Mouse (Mus musculus): ENCODE measurements around the gene Gm45062. TPM values are rescaled to one million over a fixed set of nuclear protein-coding genes. Genes with fewer than 3 reads are reported as not detected.

The Gm45062 gene
- polyA plus RNA-seq, 1 experiment from 2014 or later = 11.4 TPM

- Histone ChIP-seq H3K4me1 (no peaks in the 10 kb centered on the region), H3K27ac (no peak overlapping the region), H3K9ac (no peak overlapping the region), H3K36me3 (no peaks in the 10 kb centered on the region), H3K27me3 (no peaks in the 10 kb centered on the region), H3K4me2 (no peak overlapping the region), H3K9me3 (replicated peaks) (no peaks in the 10 kb centered on the region), H3K4me3 (replicated peaks) (no peak overlapping the region)
- WGBS = 90% methylated on average over 4 of the region's 4 CpGs
- no peak for ATAC-seq (replicated peaks; ENCODE audit: low FRiP score)
Measured at GRCm38 (mm10) chr6:8409865-8410264, 150.6 kb downstream of the Gm45062 start.

GRCm38 (mm10) chr6:8412845-8413598 lies 153.8 kb downstream of the Gm45062 start:
- 67% methylated on average over 10 of the region's 10 CpGs for WGBS
- no peak for ATAC-seq (replicated peaks; ENCODE audit: low FRiP score)
- no peaks in the 10 kb centered on the region for H3K4me1 ChIP-seq
- H3K9me3 ChIP-seq (replicated peaks) = no peaks in the 10 kb centered on the region
- H3K4me3 ChIP-seq (replicated peaks) = no peak overlapping the region
- H3K4me2 ChIP-seq = no peak overlapping the region
- no peaks in the 10 kb centered on the region for H3K27me3 ChIP-seq
- H3K36me3 ChIP-seq = no peaks in the 10 kb centered on the region
- H3K9ac ChIP-seq = no peak overlapping the region
- no peak overlapping the region for H3K27ac ChIP-seq

GRCm38 (mm10) chr6:8414020-8414419 lies 154.8 kb downstream of the Gm45062 start:
- Histone ChIP-seq H3K27me3 (no peaks in the 10 kb centered on the region), H3K27ac (0 out of 2 replicates have a peak overlapping the region, but pooled peaks have one; percentile 48), H3K4me2 (peak overlapping the region; percentile 23; the same call in 1 of the 2 replicates)

GRCm38 (mm10) chr6:8415823-8416222 lies 156.6 kb downstream of the Gm45062 start:
- Histone ChIP-seq H3K4me2 (no peak overlapping the region), H3K27me3 (no peaks in the 10 kb centered on the region), H3K9ac (no peak overlapping the region), H3K9me3 (replicated peaks) (no peaks in the 10 kb centered on the region), H3K4me1 (peaks cover 19% of the 10 kb centered on the region), H3K36me3 (no peaks in the 10 kb centered on the region), H3K4me3 (replicated peaks) (no peak overlapping the region), H3K27ac (no peak overlapping the region)
- ATAC-seq (replicated peaks; ENCODE audit: low FRiP score) = no peak
- WGBS = 89% methylated on average over 5 of the region's 5 CpGs

More at GRCm38 (mm10) chr6:8414020-8414419, 154.8 kb downstream of the Gm45062 start:
- 57% methylated on average over 9 of the region's 9 CpGs for WGBS
- H3K4me1 ChIP-seq = peaks cover 1% of the 10 kb centered on the region; the same call in 1 of the 2 replicates
- H3K9ac ChIP-seq = no peak overlapping the region
- no peaks in the 10 kb centered on the region for H3K9me3 ChIP-seq (replicated peaks)
- H3K4me3 ChIP-seq (replicated peaks) = no peak overlapping the region
- ATAC-seq (replicated peaks; ENCODE audit: low FRiP score) = no peak
- H3K36me3 ChIP-seq = no peaks in the 10 kb centered on the region

DNA sequence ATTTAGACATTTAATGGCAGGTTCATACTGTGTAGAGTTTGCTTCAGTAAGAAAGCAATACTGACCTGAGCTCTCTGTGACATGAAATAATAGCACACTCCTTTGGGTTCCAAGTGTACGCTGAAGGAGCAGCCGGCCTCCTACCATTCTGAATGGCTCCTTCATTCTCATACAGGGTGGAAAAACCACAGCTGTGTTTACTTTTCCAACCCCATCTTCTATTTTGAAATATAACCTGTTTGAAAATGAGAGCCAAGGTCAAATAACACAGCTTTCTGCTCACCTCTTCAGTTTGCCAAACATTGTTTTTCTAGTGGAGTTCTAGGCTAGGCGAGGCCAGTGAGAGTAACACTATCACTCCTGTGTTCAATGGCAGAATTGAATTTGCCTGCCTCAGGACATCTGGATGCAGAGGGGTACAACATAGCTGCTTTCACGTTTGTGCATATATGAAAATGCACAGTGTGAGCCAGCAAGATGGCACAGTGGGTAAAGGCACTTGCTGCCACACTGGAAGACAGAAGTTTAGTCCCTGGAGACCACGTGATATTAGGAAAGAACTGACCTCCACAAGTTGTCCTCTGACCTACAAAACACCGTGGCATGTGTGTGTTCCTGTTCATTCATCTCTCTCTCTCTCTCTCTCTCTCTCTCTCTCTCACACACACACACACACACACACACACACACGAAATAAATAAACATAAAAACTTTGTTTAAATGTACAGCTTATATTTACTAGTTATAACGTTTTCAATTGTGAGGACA lies 157.7 kb downstream of the Gm45062 start:
- Histone ChIP-seq H3K27ac (no peak overlapping the region), H3K4me3 (replicated peaks) (no peak overlapping the region), H3K36me3 (no peaks in the 10 kb centered on the region), H3K9ac (no peak overlapping the region), H3K4me2 (no peak overlapping the region), H3K9me3 (replicated peaks) (no peaks in the 10 kb centered on the region), H3K4me1 (peaks cover 25% of the 10 kb centered on the region), H3K27me3 (no peaks in the 10 kb centered on the region)
- WGBS = 43% methylated on average over 8 of the region's 8 CpGs
- peak; percentile 43 for ATAC-seq (replicated peaks; ENCODE audit: low FRiP score)

DNA sequence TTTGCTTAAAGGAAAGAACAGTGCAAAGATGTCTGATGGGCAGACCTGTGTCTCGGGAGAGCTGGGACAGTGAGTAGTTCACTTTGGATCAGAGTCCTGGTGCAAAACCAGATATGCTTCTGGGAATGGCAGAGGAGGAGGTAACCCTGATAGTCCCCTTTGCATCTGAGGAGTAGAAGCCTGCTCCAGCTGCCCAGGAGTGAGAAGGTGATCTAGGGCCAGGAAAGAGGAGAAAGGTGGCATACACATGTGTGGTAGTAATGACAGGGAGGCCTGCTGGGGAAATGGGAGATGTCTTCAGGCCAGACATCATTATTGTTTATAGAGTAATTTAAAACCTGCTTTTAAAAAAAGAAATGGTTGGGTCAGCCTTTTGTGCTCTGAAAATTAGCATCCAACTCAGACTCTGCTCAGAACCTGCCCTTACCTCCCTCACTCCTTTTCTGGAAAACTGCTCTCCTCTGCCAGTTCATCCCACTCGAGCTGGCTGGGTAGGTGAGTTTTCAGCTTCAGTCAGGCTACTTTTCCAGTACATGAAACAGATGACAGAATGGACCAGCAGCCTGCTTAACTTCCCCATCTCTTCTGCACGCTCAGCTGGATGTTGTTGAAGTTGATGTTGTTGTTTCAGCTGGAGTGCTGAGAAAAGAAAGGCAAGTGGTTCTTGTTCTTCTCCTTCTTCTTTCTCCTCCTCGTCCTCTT lies 160.4 kb downstream of the Gm45062 start:
- Histone ChIP-seq H3K9ac (no peak overlapping the region), H3K27me3 (no peaks in the 10 kb centered on the region), H3K4me3 (replicated peaks) (no peak overlapping the region), H3K9me3 (replicated peaks) (no peaks in the 10 kb centered on the region), H3K36me3 (no peaks in the 10 kb centered on the region), H3K4me1 (peaks cover 25% of the 10 kb centered on the region), H3K4me2 (no peak overlapping the region), H3K27ac (peak overlapping the region; percentile 25; the same call in 1 of the 2 replicates)
- ATAC-seq (replicated peaks; ENCODE audit: low FRiP score) = peak; percentile 67
- 26% methylated on average over 4 of the region's 4 CpGs for WGBS

- Histone ChIP-seq H3K4me3 (replicated peaks) (no peak overlapping the region), H3K9ac (no peak overlapping the region), H3K4me1 (peaks cover 25% of the 10 kb centered on the region), H3K9me3 (replicated peaks) (no peaks in the 10 kb centered on the region), H3K4me2 (no peak overlapping the region), H3K27me3 (no peaks in the 10 kb centered on the region), H3K27ac (peak overlapping the region; percentile 25; the same call in 1 of the 2 replicates), H3K36me3 (no peaks in the 10 kb centered on the region)
- 88% methylated on average over 1 of the region's 1 CpGs for WGBS
- ATAC-seq (replicated peaks; ENCODE audit: low FRiP score) = no peak
Measured at GRCm38 (mm10) chr6:8420187-8420503, 160.9 kb downstream of the Gm45062 start.

GRCm38 (mm10) chr6:8421421-8421820 lies 162.2 kb downstream of the Gm45062 start:
- Histone ChIP-seq H3K27me3 (no peaks in the 10 kb centered on the region), H3K4me1 (peaks cover 25% of the 10 kb centered on the region), H3K9ac (no peak overlapping the region), H3K36me3 (no peaks in the 10 kb centered on the region), H3K27ac (no peak overlapping the region), H3K9me3 (replicated peaks) (no peaks in the 10 kb centered on the region), H3K4me3 (replicated peaks) (no peak overlapping the region), H3K4me2 (no peak overlapping the region)
- 46% methylated on average over 5 of the region's 5 CpGs for WGBS
- ATAC-seq (replicated peaks; ENCODE audit: low FRiP score) = no peak

DNA sequence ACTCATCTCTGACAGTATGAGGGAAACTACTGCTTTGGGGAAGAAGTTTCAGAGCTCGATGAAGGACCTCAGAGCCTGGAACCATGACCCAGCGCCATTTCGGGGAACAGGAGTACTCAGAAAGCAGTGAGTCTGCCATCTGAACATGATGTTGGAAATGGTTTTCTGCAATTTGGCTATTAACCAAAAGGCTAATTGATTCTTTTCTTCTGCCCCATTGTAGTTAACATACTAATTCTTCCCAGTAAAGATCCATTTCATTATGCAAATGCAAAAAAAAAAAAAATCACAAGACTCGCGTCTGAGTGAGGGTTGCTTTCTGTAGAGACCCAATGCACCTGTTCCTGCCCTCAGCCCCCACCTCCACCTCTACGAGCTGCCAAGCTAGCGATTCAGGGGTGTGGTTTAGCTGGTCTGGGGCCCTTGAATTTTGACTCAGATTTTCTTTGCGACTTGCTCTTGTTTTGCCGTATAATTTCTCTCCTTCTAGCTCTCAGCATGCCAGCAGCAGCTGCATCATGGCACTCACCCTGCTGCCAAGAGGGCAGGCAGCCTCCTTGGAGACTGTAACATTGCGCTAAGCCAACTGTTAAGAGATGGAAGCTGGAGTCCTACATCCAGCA lies 162.8 kb downstream of the Gm45062 start:
- H3K4me1 ChIP-seq = peaks cover 25% of the 10 kb centered on the region
- H3K9ac ChIP-seq = no peak overlapping the region
- H3K4me3 ChIP-seq (replicated peaks) = no peak overlapping the region
- H3K9me3 ChIP-seq (replicated peaks) = no peaks in the 10 kb centered on the region
- no peak overlapping the region for H3K4me2 ChIP-seq
- H3K36me3 ChIP-seq = no peaks in the 10 kb centered on the region
- H3K27me3 ChIP-seq = no peaks in the 10 kb centered on the region
- ATAC-seq (replicated peaks; ENCODE audit: low FRiP score) = no peak
- H3K27ac ChIP-seq = no peak overlapping the region
- 75% methylated on average over 10 of the region's 10 CpGs for WGBS

- no peak overlapping the region for H3K9ac ChIP-seq
- no peaks in the 10 kb centered on the region for H3K27me3 ChIP-seq
- no peak overlapping the region for H3K27ac ChIP-seq
- WGBS = 92% methylated on average over 2 of the region's 2 CpGs
- H3K4me2 ChIP-seq = no peak overlapping the region
- no peak for ATAC-seq (replicated peaks; ENCODE audit: low FRiP score)
- no peak overlapping the region for H3K4me3 ChIP-seq (replicated peaks)
- no peaks in the 10 kb centered on the region for H3K9me3 ChIP-seq (replicated peaks)
- H3K36me3 ChIP-seq = no peaks in the 10 kb centered on the region
- peaks cover 25% of the 10 kb centered on the region for H3K4me1 ChIP-seq
Measured at GRCm38 (mm10) chr6:8423142-8423541, 163.9 kb downstream of the Gm45062 start.

GRCm38 (mm10) chr6:8427692-8428091 lies 168.4 kb downstream of the Gm45062 start:
- 72% methylated on average over 5 of the region's 5 CpGs for WGBS

More at GRCm38 (mm10) chr6:8427692-8428091, 168.4 kb downstream of the Gm45062 start:
- Histone ChIP-seq H3K4me3 (replicated peaks) (no peak overlapping the region), H3K9ac (no peak overlapping the region), H3K4me2 (no peak overlapping the region), H3K36me3 (no peaks in the 10 kb centered on the region), H3K9me3 (replicated peaks) (no peaks in the 10 kb centered on the region), H3K27ac (no peak overlapping the region), H3K4me1 (no peaks in the 10 kb centered on the region), H3K27me3 (no peaks in the 10 kb centered on the region)
- ATAC-seq (replicated peaks; ENCODE audit: low FRiP score) = no peak

All from kidney, embryonic 15.5 days (tissue).